Mouse (Mus musculus): Measurements from ENCODE around the gene Rnf19b. TPM values are rescaled to one million over a fixed set of nuclear protein-coding genes. Genes with fewer than 3 reads are reported as not detected.

Gene Rnf19b
- total RNA-seq (2021): 10 to 100 TPM; 23.6 to 25.1 TPM
- long read RNA-seq, experiment 1, transcript Rnf19b-206 (9 exons, 2,532 nt): major isoform, 13 of 27 reads
- long read RNA-seq, experiment 1, transcript Rnf19b-202 (9 exons, 1,992 nt): minor isoform, 6 of 27 reads
- long read RNA-seq, experiment 1, partial matches to known transcripts: 4 of 27 reads
- long read RNA-seq, experiment 1, other reads (novel, unspliced or antisense): 4 of 27 reads
- long read RNA-seq, experiment 2, transcript Rnf19b-206 (9 exons, 2,532 nt): major isoform, 13 of 18 reads
- long read RNA-seq, experiment 2, partial matches to known transcripts: 1 of 18 reads
- long read RNA-seq, experiment 2, other reads (novel, unspliced or antisense): 3 of 18 reads

DNA sequence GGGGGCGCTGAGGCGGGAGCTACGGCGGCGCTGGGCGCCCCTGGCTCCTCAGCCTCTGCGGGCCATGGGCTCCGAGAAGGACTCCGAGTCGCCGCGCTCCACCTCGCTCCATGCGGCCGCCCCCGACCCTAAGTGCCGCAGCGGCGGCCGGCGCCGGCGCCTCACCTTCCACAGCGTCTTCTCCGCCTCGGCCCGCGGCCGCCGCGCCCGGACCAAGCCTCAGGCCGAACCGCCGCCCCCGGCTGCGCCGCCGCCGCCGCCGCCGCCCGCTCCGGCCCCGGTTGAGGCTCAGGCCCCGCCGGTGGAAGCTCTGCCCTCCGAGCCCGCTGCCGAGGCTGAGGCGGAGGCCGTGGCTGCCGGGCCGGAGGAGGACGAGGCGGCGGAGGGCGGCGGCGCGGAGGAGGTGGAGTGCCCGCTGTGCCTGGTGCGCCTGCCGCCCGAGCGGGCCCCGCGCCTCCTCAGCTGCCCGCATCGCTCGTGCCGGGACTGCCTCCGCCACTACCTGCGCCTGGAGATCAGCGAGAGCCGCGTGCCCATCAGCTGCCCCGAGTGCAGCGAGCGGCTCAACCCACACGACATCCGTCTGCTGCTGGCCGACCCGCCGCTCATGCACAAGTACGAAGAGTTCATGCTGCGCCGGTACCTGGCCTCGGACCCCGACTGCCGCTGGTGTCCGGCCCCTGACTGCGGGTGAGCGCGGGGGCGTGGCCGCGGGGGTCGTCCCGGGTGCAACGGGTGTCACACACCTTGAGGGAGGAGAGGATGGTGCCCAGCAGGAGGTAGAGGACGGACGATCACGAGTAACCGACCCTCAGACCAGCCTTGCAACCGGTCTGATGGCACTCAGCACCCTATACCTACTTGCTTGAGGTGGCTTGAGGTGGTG lies at the start of gene Rnf19b:
Gene Rnf19b (plus strand): TSS at position 65 of the 886 bp plus-strand sequence.
- peak; percentile 65 for DNase-seq

DNA sequence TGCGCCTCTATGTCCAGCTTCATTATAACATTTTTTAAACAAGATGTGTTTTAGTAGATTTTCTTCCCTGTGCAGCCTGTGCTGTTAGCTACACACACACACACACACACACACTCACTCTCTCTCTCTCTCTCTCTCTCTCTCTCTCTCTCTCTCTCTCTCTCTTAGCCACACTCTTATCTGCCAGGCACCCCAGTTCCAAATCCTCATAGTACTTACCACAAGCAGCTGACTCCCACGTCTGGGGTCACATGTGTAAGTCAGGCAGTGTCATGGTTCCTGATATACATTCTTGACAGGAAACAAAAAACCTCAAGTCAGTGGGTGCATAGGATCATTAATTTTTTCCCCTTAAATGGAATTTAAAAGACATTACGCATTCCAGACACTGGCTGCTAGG lies 49.4 kb upstream of the Rnf19b start:
- no peak for DNase-seq

DNA sequence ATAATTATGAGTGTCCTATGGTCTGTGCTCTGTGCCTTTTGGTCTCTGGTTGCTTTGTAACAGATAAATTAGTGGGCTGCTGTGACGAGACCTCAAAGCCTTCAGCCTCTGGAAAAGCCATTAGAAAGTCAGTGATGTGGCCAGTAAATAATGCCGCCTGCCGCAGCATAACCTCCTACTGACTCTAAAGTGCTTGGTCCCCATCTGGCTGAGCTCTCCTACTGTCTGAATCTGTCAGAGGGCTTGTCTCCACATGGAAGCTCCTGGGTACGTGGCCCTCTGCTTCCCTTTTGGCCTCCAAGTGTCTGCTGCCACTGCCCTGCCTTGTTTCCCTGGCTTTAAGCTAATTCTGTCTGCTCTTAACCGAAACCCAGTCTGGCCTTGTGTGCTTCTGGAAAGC lies 48.5 kb upstream of the Rnf19b start:
- no peak for DNase-seq

DNA sequence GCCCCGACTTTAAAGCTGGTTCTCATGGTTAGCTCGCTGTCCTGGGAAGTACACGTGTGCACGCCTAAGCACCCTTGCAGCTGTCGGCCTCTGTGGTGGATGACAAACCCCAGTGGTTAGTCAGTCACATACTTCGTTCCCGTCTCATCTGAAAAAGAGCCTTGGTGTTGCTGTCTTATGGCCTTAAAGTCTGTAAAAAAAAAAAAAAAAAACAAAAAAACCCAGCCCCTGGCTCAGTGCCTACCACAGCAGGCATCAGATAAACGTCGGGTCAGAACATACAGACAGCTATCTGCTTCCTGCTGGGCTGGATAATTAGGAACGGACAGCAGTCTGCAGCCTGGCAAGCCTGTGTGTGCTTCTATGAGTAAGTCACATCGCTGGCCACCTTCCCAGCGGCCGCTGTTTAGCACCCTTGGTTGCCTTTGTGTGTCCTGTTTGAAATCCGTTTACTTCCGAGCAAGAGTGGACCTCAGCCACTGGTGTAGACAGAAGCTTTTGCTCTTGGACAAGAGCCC lies 46.4 kb upstream of the Rnf19b start:
- DNase-seq: peak; percentile 69

DNA sequence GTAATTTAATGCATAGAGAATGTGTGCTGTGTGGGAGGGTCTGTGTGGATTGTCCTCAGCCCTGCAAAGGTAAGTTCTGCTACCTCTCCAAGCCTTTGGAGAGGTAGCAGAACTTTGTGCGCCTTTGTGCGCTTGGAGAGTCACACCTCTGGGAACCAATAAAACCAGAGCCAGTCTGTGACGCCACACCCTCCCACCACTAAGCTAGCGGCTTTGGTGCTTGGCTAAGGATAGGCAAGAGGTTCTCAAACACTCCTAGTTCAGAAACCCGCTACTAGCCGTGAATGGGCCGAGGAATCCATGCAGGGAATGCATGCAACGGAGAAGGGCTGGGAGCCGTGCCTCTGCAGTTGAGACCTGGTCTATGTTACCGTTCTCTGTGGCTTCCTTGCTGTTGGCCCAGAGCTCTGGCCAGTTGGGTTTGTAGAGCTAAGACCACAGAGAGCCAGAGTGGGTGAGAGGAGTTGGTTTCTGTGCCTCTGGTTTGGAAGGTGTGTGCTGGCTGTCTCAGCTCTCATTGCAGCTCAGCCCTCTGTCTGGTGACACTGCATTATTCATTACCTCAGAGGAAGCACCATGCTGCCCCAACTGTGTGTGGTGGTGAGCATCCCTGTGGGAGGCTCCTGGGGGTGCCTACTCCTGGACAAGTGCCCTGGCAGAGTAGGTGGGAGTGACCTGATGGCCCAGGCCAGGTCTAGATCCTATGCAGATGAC lies 44.8 kb upstream of the Rnf19b start:
- no peak for DNase-seq

DNA sequence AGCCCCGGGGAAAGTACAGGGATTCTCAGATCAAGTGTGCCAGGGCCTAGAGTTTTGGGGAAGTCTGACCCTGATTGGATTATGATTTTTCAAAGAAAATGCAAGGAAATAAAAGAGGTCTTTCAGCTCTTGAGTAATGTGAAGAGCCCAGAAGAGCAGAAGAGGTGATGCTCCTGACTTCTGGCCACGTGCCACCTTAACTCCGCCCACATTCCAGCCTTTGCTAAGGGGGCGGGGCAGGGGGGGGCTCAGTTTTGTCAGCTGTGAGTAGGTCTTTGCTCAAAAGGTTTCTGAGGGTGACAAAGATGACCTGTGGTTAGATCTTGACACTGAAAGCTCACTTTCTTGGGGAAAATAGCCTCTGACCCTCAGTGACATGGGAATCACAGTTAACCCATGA lies 41.7 kb upstream of the Rnf19b start:
- DNase-seq: no peak

DNA sequence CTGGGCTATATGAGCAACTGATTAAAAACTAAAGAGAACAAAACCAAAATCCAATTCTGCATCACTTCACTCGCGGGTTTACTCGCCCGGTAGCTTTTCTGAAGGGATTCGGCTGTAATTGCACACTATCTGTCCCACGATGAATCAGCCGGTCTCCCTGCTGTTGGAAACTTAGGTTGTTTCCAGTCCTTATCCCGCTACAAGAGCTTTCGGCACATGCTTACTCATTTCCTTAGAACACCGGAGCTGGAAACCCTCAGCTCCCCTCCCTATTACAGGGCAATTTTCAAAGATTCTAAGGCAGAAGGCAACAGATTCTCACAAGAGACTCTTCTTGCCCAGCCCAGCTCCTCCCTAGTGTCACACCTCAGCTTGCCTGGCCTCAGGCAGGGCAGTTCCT lies 40.9 kb upstream of the Rnf19b start:
- no peak for DNase-seq

DNA sequence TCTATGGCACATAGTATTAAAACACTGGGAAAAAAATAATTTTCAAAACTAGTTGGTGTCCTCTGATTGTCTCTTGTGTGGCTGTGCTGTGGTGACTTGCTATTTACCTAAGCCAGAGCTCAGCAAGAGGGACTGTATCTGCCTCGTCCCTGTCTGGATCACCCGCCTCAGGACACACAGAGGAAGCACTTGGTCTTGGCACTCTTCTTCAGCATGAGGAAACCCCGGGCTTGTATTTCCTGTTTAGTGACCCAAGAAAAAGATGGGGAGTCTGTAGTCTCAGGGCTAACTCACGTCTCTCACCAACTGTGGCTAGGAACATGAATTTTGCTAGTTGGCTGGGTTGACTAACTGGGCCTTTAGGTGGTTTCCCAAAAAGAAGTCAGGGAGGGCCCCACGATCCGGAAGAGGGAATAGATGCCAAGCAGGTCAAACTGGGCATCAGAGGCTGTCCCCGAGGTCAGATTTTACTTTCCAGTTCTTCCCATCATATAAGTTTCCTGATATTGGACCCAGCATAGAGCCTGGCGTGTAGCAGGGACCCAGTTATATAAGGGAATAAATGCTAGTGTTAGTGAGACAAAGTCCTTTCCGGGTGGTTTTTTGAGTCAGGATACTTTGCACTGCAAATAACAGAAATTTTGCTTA lies 39.2 kb upstream of the Rnf19b start:
- no peak for DNase-seq

DNA sequence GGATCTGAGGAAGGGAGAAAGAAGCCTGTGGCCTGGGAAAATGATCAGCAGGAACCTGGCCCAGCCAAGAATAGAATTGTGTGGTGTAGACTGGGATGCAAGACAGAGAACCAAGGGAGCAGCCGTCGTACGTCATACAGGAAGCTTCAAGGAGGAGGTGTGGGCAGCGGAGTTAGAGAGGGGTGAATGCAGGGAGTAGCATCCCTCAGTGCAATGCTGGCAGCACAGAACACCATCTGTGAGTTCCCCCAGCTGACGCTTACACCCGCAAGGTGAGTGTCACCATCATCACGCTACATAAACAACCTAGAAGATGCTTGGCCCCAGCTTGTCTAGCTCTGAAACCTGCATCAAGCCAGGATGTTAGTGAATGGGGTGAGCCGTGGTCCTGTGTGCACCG lies 38.3 kb upstream of the Rnf19b start:
- DNase-seq: no peak

DNA sequence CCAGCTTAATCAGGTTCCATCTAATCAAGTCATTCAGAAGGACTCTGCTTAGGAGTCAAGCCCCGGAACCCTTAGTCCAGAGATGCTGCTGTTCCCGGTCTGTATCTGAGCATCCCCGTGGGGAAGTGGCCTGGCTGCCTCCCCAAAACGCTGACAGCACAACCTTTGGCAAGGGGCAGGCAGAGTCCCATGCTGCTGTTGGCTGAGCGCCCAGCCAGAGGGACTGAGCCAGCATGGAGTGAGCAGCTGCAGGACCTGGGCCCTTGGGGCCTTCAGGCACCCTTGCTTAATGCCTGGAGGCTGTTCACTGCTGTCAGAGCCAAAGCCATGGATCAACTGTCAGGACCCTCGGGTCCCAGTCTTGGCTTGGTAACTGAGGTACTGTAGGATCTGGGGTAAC lies 37.6 kb upstream of the Rnf19b start:
- peak; percentile 94 for DNase-seq

DNA sequence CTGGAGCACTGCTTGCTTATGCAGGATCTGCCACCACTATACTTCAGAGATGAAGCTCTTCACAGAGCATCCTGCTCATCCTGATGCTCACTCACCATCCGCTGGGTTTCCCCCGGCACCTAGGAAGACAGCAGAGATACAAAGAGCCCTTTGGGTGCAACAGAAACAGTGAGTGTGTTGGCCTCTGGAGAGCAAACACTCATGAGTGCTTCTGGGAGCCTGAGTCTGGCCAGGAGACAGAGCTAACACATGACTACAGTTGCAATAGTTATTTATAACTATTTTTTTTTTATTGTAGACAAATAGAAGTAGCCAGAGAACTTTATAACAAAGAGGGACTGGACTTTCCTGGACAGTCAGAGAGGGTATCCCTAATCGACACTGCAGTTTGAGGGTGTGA lies 36.6 kb upstream of the Rnf19b start:
- DNase-seq: no peak

DNA sequence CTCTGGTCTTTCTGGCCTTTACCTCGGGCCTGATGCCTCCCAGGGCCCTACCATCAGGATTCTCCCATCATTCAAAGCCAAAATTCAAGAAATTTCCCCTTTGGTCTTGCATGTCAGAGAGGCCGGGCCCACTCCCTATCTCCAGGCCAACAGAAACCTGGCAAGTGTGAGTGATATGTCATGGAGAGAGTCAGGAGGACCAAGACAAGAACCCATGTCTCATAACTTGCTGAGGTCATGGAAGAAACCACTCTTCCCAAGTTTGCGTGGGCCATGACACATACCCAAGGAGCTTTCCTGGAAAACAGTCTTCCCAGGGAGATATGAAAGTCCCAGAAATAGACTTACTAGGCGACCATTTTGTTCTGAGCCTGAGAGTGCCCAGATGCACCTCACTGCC lies 36.2 kb upstream of the Rnf19b start:
- no peak for DNase-seq

DNA sequence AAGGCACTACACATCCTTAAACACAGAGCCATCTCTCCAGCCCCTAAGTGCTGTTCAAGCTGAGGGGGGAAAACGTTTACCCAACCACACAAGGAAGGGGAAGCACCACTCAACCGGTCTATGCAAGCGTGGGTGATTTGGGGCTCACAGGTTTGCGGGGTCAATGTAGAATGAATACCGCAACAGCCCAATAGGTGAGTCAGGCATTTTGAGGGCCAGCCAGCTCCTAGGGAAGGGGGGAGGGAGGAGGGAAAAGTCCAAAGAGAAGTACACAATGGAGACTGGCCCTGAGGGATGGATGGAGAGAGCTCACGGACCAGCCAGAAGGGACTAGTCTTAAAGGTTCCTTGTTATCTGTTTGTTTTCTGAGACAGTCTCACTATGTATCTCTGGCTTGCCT lies 34.2 kb upstream of the Rnf19b start:
- DNase-seq: no peak

DNA sequence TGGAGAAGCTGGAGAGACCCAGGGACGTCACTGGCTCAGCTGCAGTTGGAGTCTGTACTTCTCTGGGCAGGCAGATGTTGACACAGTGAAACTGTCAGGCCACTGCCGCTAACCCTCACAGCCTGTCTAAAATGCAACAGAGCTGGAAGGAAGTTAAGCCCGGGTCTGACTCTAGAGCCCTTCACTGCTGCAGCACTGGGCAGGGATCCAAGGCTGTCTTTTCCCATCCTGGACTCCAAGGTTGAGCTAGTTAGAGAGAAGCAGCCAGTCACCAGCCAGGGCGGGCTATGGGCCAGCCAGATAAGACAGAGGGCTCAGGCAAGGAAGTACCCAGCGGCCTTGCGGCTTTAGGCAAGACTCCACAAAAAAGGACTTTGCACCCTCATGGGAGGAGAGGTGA lies 33.3 kb upstream of the Rnf19b start:
- DNase-seq: peak; percentile 95

DNA sequence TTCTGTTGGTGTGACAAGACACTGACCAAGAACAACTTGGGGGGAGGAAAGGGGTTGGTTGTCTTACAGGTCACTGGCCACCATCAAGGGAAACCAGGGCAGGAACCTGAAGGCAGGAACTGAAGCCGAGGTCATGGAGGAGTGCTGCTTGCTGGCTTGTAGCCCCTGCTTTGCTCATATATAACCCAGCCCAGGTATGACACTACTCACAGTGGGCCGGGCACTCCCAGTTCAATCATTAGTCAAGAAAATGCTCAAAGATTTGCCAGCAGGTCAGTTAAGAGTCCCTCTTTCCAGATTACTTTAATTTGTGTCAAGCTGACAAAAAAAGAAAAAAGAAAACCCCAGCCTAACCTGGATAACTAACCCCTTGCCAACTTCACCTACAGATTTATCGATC lies 32.4 kb upstream of the Rnf19b start:
- no peak for DNase-seq

DNA sequence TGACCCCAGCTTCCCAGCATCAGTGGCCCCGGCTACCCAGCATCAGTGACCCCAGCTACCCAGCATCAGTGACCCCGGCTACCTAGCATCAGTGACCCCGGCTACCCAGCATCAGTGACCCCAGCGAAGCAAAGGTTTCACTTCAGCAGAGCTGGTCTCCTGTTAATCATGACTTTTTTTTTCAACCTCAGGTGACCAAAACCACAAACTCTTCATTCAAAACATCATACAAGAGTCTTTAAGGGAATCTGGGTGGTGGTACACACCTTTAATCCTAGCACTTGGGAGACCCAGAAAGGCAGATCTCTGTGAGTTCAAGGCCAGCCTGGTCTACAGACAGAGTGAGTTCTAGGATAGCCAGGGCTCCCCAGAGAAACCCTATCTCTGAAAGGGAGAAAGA lies 27.3 kb upstream of the Rnf19b start:
- no peak for DNase-seq

DNA sequence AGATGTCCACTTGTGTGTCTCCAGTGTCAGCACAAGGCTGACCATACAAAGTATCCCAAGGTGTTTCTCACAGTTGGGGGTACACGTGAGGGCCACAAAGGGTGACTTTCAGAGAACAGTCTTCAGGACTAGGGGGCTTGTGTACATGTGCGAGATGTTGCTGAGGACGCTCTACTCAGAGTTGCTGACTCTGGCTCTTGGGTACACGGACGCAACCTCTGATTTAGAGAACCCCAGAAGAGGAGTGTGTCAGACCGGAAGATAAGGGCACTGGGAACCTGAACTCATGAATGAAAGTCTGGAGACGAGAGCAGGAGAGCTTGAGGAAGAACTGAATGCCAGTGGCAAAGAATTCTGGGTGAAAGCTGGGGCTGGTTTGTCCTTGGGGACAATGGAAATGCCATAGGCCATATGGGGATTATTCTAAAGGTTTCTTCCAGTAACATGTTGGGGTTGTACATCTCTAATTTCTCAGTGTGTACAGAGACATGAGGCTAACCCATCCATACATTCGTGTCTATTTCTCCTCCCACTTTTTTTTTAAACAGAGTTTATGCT lies 26.6 kb upstream of the Rnf19b start:
- no peak for DNase-seq

DNA sequence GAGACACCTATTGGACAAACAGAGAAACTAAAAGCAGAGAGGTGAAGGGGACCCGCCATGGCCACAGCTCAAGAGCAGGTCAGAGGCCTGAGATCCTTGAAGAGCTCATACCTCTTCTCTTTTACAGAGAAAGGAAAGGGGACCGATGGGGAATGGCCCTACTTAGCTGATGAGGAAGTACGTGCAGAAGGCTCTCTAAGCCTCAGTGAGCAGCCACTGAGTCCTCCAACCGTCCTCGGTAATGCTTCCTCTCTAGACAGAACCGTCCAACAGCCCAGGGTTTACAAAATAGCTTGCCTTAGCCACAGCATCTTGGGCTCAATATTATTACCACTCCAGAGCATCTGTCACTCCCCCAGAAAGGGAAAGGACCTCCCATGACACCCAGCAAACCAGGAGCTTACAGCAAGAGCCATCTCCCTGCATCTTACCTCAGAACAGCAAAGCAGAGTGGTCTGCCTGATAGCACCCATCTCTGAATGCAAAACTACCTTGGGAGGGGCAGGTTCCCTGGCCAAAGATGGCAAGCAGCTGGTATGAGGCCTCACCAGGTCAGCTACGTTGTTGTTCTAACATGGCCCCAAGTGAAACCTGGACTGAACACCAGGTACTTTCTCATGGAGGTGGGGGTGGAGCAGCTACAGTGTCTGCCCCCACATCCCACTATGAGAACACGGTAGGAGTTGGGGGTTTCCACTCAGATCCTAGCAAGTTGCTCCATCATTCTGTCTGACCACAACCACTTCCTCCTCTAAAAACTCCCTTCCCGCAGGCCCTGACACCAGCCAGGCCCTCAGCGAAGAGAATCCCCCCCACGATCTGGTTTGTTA lies 25.7 kb upstream of the Rnf19b start:
- no peak for DNase-seq

DNA sequence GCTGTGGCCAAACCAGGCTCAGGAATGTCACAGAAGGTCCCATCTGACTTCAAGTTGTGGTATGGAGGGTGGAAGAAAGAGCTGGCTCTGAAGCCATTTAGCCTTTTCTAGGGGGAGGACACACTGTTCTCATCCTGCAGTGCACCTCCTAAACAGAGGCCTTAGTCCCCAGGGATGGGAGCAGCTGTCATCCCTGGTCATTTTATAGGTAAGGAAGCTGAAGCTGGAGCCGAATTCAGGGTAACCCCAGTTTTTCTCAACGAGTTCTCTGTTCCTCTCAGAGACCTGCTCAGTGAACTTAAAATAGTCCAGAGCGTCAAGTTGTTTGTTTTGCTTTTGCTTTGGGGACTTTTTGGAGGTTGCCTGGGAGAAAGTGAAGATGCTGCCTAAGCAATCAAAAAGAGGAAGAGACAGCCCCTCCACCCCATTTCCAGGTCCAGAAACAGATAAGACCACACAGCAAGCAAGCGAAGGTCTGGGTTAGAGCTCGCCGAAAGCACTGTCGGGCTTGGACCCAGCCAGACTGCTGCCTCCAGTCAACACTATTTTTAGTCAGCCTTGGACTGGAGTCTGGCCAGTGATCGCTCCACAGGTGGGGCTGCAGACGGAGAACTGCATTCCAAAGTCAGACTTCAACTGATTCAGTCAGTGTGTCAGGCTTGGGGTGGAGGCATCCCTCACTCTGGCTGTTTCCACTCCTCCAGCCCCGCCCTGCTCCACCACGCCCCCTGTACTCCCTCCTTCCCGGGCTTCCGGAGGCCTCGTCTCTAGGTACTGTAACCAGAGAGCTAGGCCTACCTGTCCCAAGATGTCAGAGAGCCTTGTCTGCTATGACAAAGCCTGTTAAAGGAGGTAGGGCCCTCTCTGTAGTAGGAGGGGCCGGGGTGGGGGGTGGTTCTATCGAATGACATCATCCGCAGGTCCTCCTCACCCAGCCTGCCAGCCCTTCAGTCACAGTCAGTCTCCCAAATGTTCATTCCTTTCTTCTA lies 24.8 kb upstream of the Rnf19b start:
- DNase-seq: peak; percentile 72

DNA sequence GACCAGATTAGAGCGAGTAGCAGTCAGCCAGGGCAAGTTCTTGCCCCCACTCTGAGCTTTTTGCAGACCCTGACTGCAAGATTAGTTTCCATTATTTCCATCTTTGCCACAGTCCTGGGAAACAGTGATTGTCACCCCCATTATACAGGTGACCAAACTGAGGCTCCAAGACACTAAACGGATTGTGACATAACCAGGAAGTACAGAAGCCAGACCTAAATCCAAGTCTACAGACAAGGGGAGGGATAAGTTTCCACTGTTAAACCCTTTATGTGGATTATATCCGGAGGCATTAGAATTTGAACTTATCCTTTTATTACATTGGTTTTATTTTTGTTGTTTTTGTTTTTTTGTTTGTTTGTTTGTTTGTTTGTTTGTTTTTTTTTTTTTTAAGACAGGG lies 23.8 kb upstream of the Rnf19b start:
- no peak for DNase-seq
